Mouse (Mus musculus): Measurements from ENCODE around the gene Pfdn5. TPM values are rescaled to one million over a fixed set of nuclear protein-coding genes. Genes with fewer than 3 reads are reported as not detected.
A peak's percentile ranks its signal among the peaks of the same experiment; 100 is the strongest.

The Pfdn5 gene
- total RNA-seq, 1 experiment = 201 TPM

GRCm38 (mm10) chr15:102336946-102337345 is 11.0 kb downstream of the Pfdn5 start:
- in situ Hi-C loops (cut with MboI; ENCODE audit: low sequenced_read_pairs in 2 of 2, unreplicated experiment in 2 of 2) = no loop called here
- no peak for DNase-seq (ENCODE audit: low read depth, low spot score)
- no peak overlapping the region for H3K4me3 ChIP-seq (ENCODE audit: insufficient read depth in 1 of 2, low read depth in 1 of 2, low read length in 2 of 2, poor library complexity in 1 of 2, severe bottlenecking in 1 of 2)
- H3K36me3 ChIP-seq (ENCODE audit: control insufficient read depth, insufficient read depth, low read length, poor library complexity, severe bottlenecking) = peaks cover 47% of the 10 kb centered on the region
- TF ChIP-seq HCFC1 (IDR thresholded peaks at IDR 0.05; ENCODE audit: borderline replicate concordance, insufficient read depth, low read length) (no peak), ZC3H11A (IDR thresholded peaks at IDR 0.05; ENCODE audit: borderline replicate concordance, low read depth, low read length) (no peak), ZNF384 (IDR thresholded peaks at IDR 0.05; ENCODE audit: low read depth, low read length) (no peak), MAFK (IDR thresholded peaks at IDR 0.05; ENCODE audit: insufficient read depth, low read depth, low read length) (no peak), CHD2 (IDR thresholded peaks at IDR 0.05; ENCODE audit: low read depth, low read length) (no peak)
- no peak overlapping the region for H3K9ac ChIP-seq (ENCODE audit: insufficient read depth, low read depth, low read length, poor library complexity, severe bottlenecking)
- H3K9me3 ChIP-seq (ENCODE audit: control insufficient read depth, insufficient read depth, low read depth, low read length) = no peaks in the 10 kb centered on the region
- no peaks in the 10 kb centered on the region for H3K4me1 ChIP-seq (ENCODE audit: control insufficient read depth in 2 of 2, insufficient read depth in 2 of 2, low read length in 2 of 2, poor library complexity in 1 of 2)
- no peak overlapping the region for H3K27ac ChIP-seq (ENCODE audit: insufficient read depth, low read depth, low read length, poor library complexity, severe bottlenecking)

- DNase-seq (ENCODE audit: low read depth, low spot score) = no peak
- no peak overlapping the region for H3K4me3 ChIP-seq (ENCODE audit: insufficient read depth in 1 of 2, low read depth in 1 of 2, low read length in 2 of 2, poor library complexity in 1 of 2, severe bottlenecking in 1 of 2)
- peaks cover 53% of the 10 kb centered on the region for H3K36me3 ChIP-seq (ENCODE audit: control insufficient read depth, insufficient read depth, low read length, poor library complexity, severe bottlenecking)
- H3K27ac ChIP-seq (ENCODE audit: insufficient read depth, low read depth, low read length, poor library complexity, severe bottlenecking) = no peak overlapping the region
- no peak for TF ChIP-seq MAFK (IDR thresholded peaks at IDR 0.05; ENCODE audit: insufficient read depth, low read depth, low read length)
- TF ChIP-seq HCFC1 (IDR thresholded peaks at IDR 0.05; ENCODE audit: borderline replicate concordance, insufficient read depth, low read length) = no peak
- TF ChIP-seq CHD2 (IDR thresholded peaks at IDR 0.05; ENCODE audit: low read depth, low read length) = no peak
- no peak for TF ChIP-seq ZC3H11A (IDR thresholded peaks at IDR 0.05; ENCODE audit: borderline replicate concordance, low read depth, low read length)
- H3K9ac ChIP-seq (ENCODE audit: insufficient read depth, low read depth, low read length, poor library complexity, severe bottlenecking) = no peak overlapping the region
- no peaks in the 10 kb centered on the region for H3K4me1 ChIP-seq (ENCODE audit: control insufficient read depth in 2 of 2, insufficient read depth in 2 of 2, low read length in 2 of 2, poor library complexity in 1 of 2)
- in situ Hi-C loops (cut with MboI; ENCODE audit: low sequenced_read_pairs in 2 of 2, unreplicated experiment in 2 of 2) = no loop called here
- H3K9me3 ChIP-seq (ENCODE audit: control insufficient read depth, insufficient read depth, low read depth, low read length) = no peaks in the 10 kb centered on the region
Observed at GRCm38 (mm10) chr15:102339612-102340011, 13.7 kb downstream of the Pfdn5 start.

- Histone ChIP-seq H3K4me1 (ENCODE audit: control insufficient read depth in 2 of 2, insufficient read depth in 2 of 2, low read length in 2 of 2, poor library complexity in 1 of 2) (no peaks in the 10 kb centered on the region), H3K4me3 (ENCODE audit: insufficient read depth in 1 of 2, low read depth in 1 of 2, low read length in 2 of 2, poor library complexity in 1 of 2, severe bottlenecking in 1 of 2) (no peak overlapping the region), H3K9ac (ENCODE audit: insufficient read depth, low read depth, low read length, poor library complexity, severe bottlenecking) (no peak overlapping the region), H3K9me3 (ENCODE audit: control insufficient read depth, insufficient read depth, low read depth, low read length) (no peaks in the 10 kb centered on the region), H3K27ac (ENCODE audit: insufficient read depth, low read depth, low read length, poor library complexity, severe bottlenecking) (no peak overlapping the region), H3K36me3 (ENCODE audit: control insufficient read depth, insufficient read depth, low read length, poor library complexity, severe bottlenecking) (peaks cover 69% of the 10 kb centered on the region)
- DNase-seq (ENCODE audit: low read depth, low spot score) = no peak
- in situ Hi-C loops (cut with MboI; ENCODE audit: low sequenced_read_pairs in 2 of 2, unreplicated experiment in 2 of 2) = no loop called here
- TF ChIP-seq ZC3H11A (IDR thresholded peaks at IDR 0.05; ENCODE audit: borderline replicate concordance, low read depth, low read length) = no peak
- TF ChIP-seq CHD2 (IDR thresholded peaks at IDR 0.05; ENCODE audit: low read depth, low read length) = no peak
- TF ChIP-seq MAFK (IDR thresholded peaks at IDR 0.05; ENCODE audit: insufficient read depth, low read depth, low read length) = no peak
- no peak for TF ChIP-seq ZNF384 (IDR thresholded peaks at IDR 0.05; ENCODE audit: low read depth, low read length)
- TF ChIP-seq HCFC1 (IDR thresholded peaks at IDR 0.05; ENCODE audit: borderline replicate concordance, insufficient read depth, low read length) = no peak
Observed at GRCm38 (mm10) chr15:102341580-102341979, 15.7 kb downstream of the Pfdn5 start.

DNA sequence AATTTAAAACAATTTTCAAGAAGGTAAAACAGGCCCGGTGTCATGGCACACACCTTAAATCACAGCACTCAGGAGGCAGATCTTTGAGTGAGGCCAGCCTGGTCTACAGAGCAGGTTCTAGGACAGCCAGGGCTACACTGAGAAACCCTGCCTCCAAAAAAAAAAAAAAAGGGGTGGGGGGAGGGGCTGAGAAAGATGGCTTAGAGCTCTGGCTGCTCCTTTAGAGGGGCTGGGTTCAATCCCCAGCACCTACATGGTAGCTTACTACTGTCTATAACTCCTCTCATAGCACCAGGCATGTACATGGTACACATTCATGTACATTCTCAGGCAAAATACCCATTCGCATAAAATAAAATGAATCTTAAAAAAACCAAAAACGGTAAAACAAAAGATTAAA is 18.6 kb downstream of the Pfdn5 start:
- peaks cover 0 to 2% of the 10 kb centered on the region in 2 experiments; a peak in 1 of 4 replicates for H3K4me1 ChIP-seq (ENCODE audit: control insufficient read depth in 2 of 2, insufficient read depth in 2 of 2, low read length in 2 of 2, poor library complexity in 1 of 2)
- in situ Hi-C loops (cut with MboI; ENCODE audit: low sequenced_read_pairs in 2 of 2, unreplicated experiment in 2 of 2) = no loop called here
- TF ChIP-seq ZNF384 (IDR thresholded peaks at IDR 0.05; ENCODE audit: low read depth, low read length) = 0 out of 2 replicates have a peak, but pooled peaks have one; percentile 52
- no peak for TF ChIP-seq ZC3H11A (IDR thresholded peaks at IDR 0.05; ENCODE audit: borderline replicate concordance, low read depth, low read length)
- peaks cover 46% of the 10 kb centered on the region for H3K36me3 ChIP-seq (ENCODE audit: control insufficient read depth, insufficient read depth, low read length, poor library complexity, severe bottlenecking)
- DNase-seq (ENCODE audit: low read depth, low spot score) = no peak
- H3K9ac ChIP-seq (ENCODE audit: insufficient read depth, low read depth, low read length, poor library complexity, severe bottlenecking) = no peak overlapping the region
- no peak overlapping the region for H3K27ac ChIP-seq (ENCODE audit: insufficient read depth, low read depth, low read length, poor library complexity, severe bottlenecking)
- no peaks in the 10 kb centered on the region for H3K9me3 ChIP-seq (ENCODE audit: control insufficient read depth, insufficient read depth, low read depth, low read length)
- H3K4me3 ChIP-seq (ENCODE audit: insufficient read depth in 1 of 2, low read depth in 1 of 2, low read length in 2 of 2, poor library complexity in 1 of 2, severe bottlenecking in 1 of 2) = no peak overlapping the region

DNA sequence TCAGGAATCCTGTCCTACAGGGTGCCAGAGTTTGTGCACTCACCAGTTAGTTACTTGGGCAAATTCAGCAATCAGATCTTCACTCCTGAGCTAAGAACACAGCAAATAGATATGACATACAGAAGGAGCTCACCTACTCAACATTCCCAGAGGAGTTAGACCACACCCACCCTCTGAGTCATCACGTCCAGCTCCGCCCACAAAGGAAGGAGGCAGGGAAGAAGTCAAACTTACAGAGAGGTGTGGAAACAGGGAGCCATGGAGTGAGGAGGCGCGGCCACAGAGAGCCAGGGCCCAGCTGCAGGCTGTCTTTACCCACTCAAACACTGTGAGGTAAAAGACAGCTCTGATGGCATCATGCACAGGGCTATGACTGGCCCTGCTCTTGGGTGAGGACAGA is 20.5 kb downstream of the Pfdn5 start:
- in situ Hi-C loops (cut with MboI; ENCODE audit: low sequenced_read_pairs in 2 of 2, unreplicated experiment in 2 of 2) = no loop called here
- H3K4me1 ChIP-seq (ENCODE audit: control insufficient read depth in 2 of 2, insufficient read depth in 2 of 2, low read length in 2 of 2, poor library complexity in 1 of 2) = peaks cover 2% of the 10 kb centered on the region in 2 experiments; a peak in 1 of 4 replicates
- no peak overlapping the region for H3K27ac ChIP-seq (ENCODE audit: insufficient read depth, low read depth, low read length, poor library complexity, severe bottlenecking)
- no peaks in the 10 kb centered on the region for H3K9me3 ChIP-seq (ENCODE audit: control insufficient read depth, insufficient read depth, low read depth, low read length)
- peak; percentile 73 for DNase-seq (ENCODE audit: low read depth, low spot score)
- H3K4me3 ChIP-seq (ENCODE audit: insufficient read depth in 1 of 2, low read depth in 1 of 2, low read length in 2 of 2, poor library complexity in 1 of 2, severe bottlenecking in 1 of 2) = no peak overlapping the region
- no peak overlapping the region for H3K9ac ChIP-seq (ENCODE audit: insufficient read depth, low read depth, low read length, poor library complexity, severe bottlenecking)
- no peak for TF ChIP-seq CHD2 (IDR thresholded peaks at IDR 0.05; ENCODE audit: low read depth, low read length)
- no peak for TF ChIP-seq MAFK (IDR thresholded peaks at IDR 0.05; ENCODE audit: insufficient read depth, low read depth, low read length)
- no peak for TF ChIP-seq ZC3H11A (IDR thresholded peaks at IDR 0.05; ENCODE audit: borderline replicate concordance, low read depth, low read length)
- no peak for TF ChIP-seq HCFC1 (IDR thresholded peaks at IDR 0.05; ENCODE audit: borderline replicate concordance, insufficient read depth, low read length)
- TF ChIP-seq ZNF384 (IDR thresholded peaks at IDR 0.05; ENCODE audit: low read depth, low read length) = no peak
- H3K36me3 ChIP-seq (ENCODE audit: control insufficient read depth, insufficient read depth, low read length, poor library complexity, severe bottlenecking) = peaks cover 37% of the 10 kb centered on the region

All from ES-E14 (cell line).